Mouse (Mus musculus) hindbrain, embryonic 14.5 days (tissue): ENCODE measurements around the gene Krit1. TPM values are rescaled to one million over a fixed set of nuclear protein-coding genes. Genes with fewer than 3 reads are reported as not detected.
"Not testable (repeated sequence)": the region's sequence is repeated elsewhere in the genome, so short reads cannot be mapped to it uniquely, and the experiment has no call there.

Source experiments
- ATAC-seq: fragments of 200-750 bp; cut with Nextera tagmentation; 2 replicates; pipeline ENCODE4 v1.8.0; 2017; ENCODE audit warnings: moderate number of reproducible peaks, mild to moderate bottlenecking, moderate TSS enrichment, moderate library complexity; ENCODE audit not compliant: low FRiP score
- DNase-seq: peaks from one replicate; pipeline ENCODE4 v3.0.0-alpha.2; 2015; ENCODE audit warnings: low spot score
- H3K27ac ChIP-seq: fragments of 300-500 bp; sonication (generic); 2 replicates; pipeline ENCODE4 v1.5.1; 2014; ENCODE audit warnings: mild to moderate bottlenecking, moderate library complexity
- H3K27me3 ChIP-seq: fragments of 300-500 bp; sonication (generic); 2 replicates; pipeline ENCODE4 v1.6.1; 2014; ENCODE audit warnings: mild to moderate bottlenecking, low read length, mixed read lengths; ENCODE audit not compliant: control insufficient read depth, insufficient read depth
- H3K36me3 ChIP-seq: fragments of 300-500 bp; sonication (generic); replicated peaks from 2 replicates; pipeline ENCODE4 v1.6.1; 2014; ENCODE audit not compliant: control insufficient read depth, insufficient read depth
- H3K4me1 ChIP-seq: fragments of 300-500 bp; sonication (generic); replicated peaks from 2 replicates; pipeline ENCODE4 v1.6.1; 2014; ENCODE audit warnings: antibody characterized with exemption, low read length, mixed read lengths; ENCODE audit not compliant: control insufficient read depth, insufficient read depth
- H3K4me2 ChIP-seq: fragments of 300-500 bp; sonication (generic); replicated peaks from 2 replicates; pipeline ENCODE4 v1.6.1; 2014; ENCODE audit warnings: mild to moderate bottlenecking, moderate library complexity
- H3K4me3 ChIP-seq: fragments of 300-500 bp; sonication (generic); replicated peaks from 2 replicates; pipeline ENCODE4 v1.5.1; 2014; ENCODE audit warnings: mild to moderate bottlenecking, low read length
- H3K9ac ChIP-seq: fragments of 300-500 bp; sonication (generic); 2 replicates; pipeline ENCODE4 v1.6.1; 2014
- H3K9me3 ChIP-seq: fragments of 300-500 bp; sonication (generic); 2 replicates; pipeline ENCODE4 v1.6.1; 2016; ENCODE audit warnings: low read length; ENCODE audit not compliant: control insufficient read depth
- WGBS: fragments of 180-500 bp; shearing (Covaris S2); extraction: QIAGEN DNeasy Blood & Tissue Kit; methylation state at CpG from one replicate; pipeline ENCODE4 v1.1.7; 2014; 5-methylcytosine and 5-hydroxymethylcytosine counted together
- polyA plus RNA-seq: library from polyadenylated mRNA; unstranded; fragments of >200 nt; fragmentation: Nextera tagmentation; extraction: Ambion mirVana; gene quantifications from 2 replicates; pipeline ENCODE4 v1.2.1, GENCODE M21; 2014

Krit1 gene
- polyA plus RNA-seq, 1 experiment from 2014 or later, result 51.4 TPM

DNA sequence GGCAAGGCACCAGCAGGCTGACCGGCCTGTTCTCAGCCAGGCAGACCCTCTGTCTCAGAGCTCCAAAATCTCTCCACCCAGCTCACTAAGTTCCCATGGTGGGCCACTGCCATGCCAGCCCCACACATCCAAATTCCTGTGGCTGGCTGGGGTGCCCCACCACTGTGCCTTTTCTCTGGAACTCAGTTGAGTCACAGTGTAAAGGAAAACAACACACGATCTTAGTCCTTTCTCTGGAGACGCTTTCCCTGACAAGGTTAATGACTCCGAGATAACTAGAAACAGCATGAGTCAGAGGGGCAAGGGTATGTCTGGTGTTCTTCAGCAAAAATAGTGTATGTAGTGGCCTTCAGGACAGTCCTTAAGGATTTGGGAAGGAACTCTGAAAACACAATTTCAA is 67.2 kb downstream of the Krit1 start:
- H3K4me3 ChIP-seq, result no peak overlapping the region
- H3K4me2 ChIP-seq, result no peak overlapping the region
- H3K9me3 ChIP-seq, result no peaks in the 10 kb centered on the region
- WGBS, result 80% methylated on average over 4 of the region's 4 CpGs
- H3K27ac ChIP-seq, result no peak overlapping the region
- no peak for DNase-seq
- no peaks in the 10 kb centered on the region for H3K4me1 ChIP-seq
- no peaks in the 10 kb centered on the region for H3K27me3 ChIP-seq
- no peaks in the 10 kb centered on the region for H3K36me3 ChIP-seq
- no peak overlapping the region for H3K9ac ChIP-seq
- no peak for ATAC-seq

DNA sequence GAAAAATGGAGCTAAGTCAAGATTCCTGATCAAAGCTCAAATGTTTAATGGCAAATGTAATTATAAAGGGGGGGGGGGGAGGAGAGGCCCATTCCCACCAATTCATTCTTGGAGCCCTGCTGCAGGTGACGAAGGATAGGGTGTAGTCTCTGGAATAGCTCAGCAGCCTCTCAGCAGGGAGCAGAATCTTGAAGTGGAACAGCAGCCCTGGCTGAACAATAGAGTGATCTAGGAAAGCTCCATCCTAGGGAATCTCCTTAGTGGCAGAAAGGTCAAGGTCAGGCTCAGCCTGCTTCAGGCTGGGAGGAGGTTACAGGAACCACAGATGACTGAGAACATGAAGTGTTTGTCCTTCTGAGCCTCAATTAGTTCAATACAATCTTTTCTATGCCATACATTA is 69.4 kb downstream of the Krit1 start:
- Histone ChIP-seq H3K9ac (no peak overlapping the region), H3K27ac (no peak overlapping the region), H3K9me3 (no peaks in the 10 kb centered on the region), H3K36me3 (no peaks in the 10 kb centered on the region), H3K27me3 (no peaks in the 10 kb centered on the region), H3K4me1 (no peaks in the 10 kb centered on the region), H3K4me2 (no peak overlapping the region), H3K4me3 (no peak overlapping the region)
- ATAC-seq (no peak), DNase-seq (no peak)
- 38% methylated on average over 1 of the region's 1 CpGs for WGBS

DNA sequence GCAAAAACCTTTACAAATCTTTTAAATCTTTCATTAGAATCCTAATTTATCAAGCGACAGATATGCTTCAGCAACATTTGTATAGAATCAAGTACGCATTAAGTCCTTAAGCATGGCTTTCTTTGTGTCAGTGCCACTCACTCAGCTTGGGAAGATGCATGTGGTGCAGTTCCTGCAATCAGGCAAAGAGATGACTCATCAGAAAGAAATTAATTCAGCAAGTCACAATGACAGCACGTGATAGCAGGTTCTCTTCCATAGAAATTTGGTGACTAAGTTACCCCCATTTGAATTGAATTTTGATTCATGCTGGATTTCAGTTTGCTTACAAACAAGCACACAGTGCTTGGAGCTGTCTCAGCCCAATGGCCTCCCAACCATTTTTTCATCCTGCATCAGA is 70.5 kb downstream of the Krit1 start:
- Histone ChIP-seq H3K27ac (no peak overlapping the region), H3K9me3 (no peaks in the 10 kb centered on the region), H3K4me3 (no peak overlapping the region), H3K4me1 (no peaks in the 10 kb centered on the region), H3K4me2 (no peak overlapping the region), H3K27me3 (no peaks in the 10 kb centered on the region), H3K9ac (no peak overlapping the region), H3K36me3 (no peaks in the 10 kb centered on the region)
- ATAC-seq (no peak), DNase-seq (no peak)
- 73% methylated on average over 3 of the region's 3 CpGs for WGBS

DNA sequence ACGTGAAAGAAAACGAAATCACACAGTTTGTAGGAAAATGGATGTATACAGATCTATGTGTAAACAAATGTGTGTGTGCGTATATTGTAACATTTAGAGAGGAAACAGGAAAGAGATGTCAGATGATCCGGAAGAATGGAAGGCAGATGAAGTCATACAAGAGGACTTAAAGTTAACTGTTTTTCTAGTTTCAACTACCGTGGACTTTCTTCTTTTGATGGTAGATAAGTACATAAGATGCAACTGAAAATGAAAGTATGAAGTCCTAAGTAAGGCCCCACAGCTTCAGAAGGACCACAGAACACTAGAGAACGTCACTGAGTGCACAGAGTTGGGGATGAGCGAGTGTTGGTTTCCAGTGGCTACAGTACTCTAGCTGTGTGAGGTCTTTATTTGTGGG is 83.9 kb downstream of the Krit1 start:
- not testable (repeated sequence) for H3K27me3 ChIP-seq, H3K9me3 ChIP-seq, H3K4me3 ChIP-seq, H3K36me3 ChIP-seq, H3K9ac ChIP-seq, ATAC-seq, H3K27ac ChIP-seq, DNase-seq, H3K4me1 ChIP-seq, H3K4me2 ChIP-seq
- WGBS, result 90% methylated on average over 7 of the region's 7 CpGs

DNA sequence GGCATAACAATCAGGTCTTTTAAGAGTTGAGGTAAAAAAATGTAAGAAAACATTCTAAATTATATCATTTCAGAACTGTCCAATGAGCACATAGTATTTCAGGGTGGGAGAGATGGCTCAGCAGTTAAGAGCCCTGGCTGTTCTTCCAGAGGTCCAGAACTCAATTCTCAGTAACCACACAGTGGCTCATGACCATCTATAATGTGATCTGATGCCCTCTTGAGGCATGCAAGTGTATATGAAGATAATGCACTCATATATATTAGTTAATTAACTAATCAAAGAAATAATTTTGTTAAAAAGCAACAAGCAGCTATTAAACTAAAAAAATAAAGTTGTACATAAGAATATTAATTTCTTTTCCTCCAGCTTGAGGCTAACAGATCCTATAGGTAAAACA is 86.2 kb downstream of the Krit1 start:
- H3K27ac ChIP-seq, result no peak overlapping the region
- H3K27me3 ChIP-seq, result no peaks in the 10 kb centered on the region
- H3K4me1 ChIP-seq, result peaks cover 8% of the 10 kb centered on the region
- no peak overlapping the region for H3K4me2 ChIP-seq
- ATAC-seq (no peak), DNase-seq (no peak)
- H3K4me3 ChIP-seq, result no peak overlapping the region
- H3K9me3 ChIP-seq, result no peaks in the 10 kb centered on the region
- H3K9ac ChIP-seq, result no peak overlapping the region
- H3K36me3 ChIP-seq, result no peaks in the 10 kb centered on the region

DNA sequence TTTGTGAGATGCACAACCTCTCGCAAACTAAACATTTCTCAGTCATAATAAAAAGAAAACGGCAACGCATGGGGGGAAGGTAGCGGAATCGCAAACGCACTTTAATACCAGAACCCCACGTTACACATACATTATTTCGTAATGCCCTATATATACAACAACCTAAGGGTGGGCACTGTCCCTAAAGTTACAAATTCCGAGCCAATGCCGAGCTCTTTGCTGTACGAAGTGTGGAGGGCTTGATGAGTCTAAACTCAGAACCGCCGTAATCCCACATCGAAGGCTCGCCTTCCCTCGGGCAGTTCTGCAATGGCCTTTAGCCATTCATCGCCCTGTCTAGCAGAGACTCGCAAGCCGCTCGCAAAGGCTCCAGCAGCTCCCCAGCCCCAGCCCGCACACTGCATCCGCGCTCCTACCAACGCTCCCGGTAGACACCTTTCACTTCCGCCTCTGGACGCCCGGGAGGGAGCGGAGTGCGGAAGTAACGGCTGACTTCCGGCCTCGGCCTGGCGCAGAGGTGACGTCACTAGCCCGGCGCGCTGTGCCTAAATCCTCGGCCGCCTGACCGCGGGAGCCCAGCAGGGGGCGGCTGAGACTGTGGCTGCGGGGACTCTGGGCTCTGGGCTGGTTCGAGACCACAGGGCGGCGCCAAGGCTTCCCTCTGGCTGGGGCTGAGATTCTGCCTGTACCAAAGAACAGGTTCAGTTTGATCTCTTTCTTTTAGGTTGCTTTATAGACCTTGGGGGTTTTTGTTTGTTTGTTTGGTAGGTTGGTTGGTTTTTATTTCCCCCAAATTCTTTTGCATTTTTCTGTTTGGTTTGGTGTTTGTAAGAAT is 90.7 kb downstream of the Krit1 start, which contains the start of gene Mterf1a:
Mterf1a (minus strand) TSS at position 475 of the 835 bp plus-strand sequence.
- not testable (repeated sequence) for H3K27ac ChIP-seq, H3K9me3 ChIP-seq, H3K36me3 ChIP-seq, H3K4me1 ChIP-seq, H3K27me3 ChIP-seq
- Histone ChIP-seq H3K4me2 (peak within 1 kb of the TSS; percentile 86), H3K4me3 (peak within 1 kb of the TSS; percentile 42), H3K9ac (peak within 1 kb of the TSS; percentile 59)
- 5% methylated on average over 8 of the region's 47 CpGs for WGBS
- peak; percentile 100 for ATAC-seq
- DNase-seq, result peak; percentile 45

DNA sequence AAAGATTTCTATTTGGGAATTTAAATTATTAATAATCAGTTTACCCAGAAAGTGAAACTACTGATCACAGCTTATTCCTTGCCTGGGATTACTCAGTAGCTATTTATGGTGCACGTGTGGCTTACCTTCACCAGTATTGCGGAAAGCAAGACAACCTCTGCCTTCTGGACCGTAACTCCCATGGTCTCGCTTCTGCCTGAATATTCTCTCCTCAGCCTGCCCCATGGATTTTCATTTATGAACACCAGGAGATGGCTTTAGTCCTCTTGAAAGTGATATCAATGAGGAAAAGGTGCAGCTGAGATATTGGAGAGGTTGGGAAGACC is 91.3 kb downstream of the Krit1 start:
- H3K9ac ChIP-seq, H3K4me1 ChIP-seq, H3K9me3 ChIP-seq, H3K36me3 ChIP-seq, H3K27ac ChIP-seq, H3K27me3 ChIP-seq, DNase-seq, ATAC-seq: not testable (repeated sequence)
- Histone ChIP-seq H3K4me3 (peak overlapping the region; percentile 15; the same call in 1 of the 2 replicates), H3K4me2 (0 out of 2 replicates have a peak overlapping the region, but pooled peaks have one; percentile 8)
- 98% methylated on average over 4 of the region's 4 CpGs for WGBS

Other genes starting within 250 kb of the Krit1 start
- gene 1700109H08Rik, start 231.6 kb upstream of the Krit1 start, polyA plus RNA-seq, result 1.7 and 3.5 TPM in 2 replicates
- 18.3 and 25.2 TPM in 2 replicates for gene Pex1, start 207.1 kb upstream of the Krit1 start, polyA plus RNA-seq
- gene Rbm48, start 206.6 kb upstream of the Krit1 start, polyA plus RNA-seq, result 14.8 and 15.9 TPM in 2 replicates
- gene Tmbim7, start 152.0 kb upstream of the Krit1 start, polyA plus RNA-seq, result not detected in 2 replicates
- 77.4 and 81.5 TPM in 2 replicates for gene Gatad1, start 146.0 kb upstream of the Krit1 start, polyA plus RNA-seq
- gene Ankib1, start 259 bp upstream of the Krit1 start, polyA plus RNA-seq, result 25.0 and 25.7 TPM in 2 replicates
- gene Lrrd1, start 42.0 kb downstream of the Krit1 start, polyA plus RNA-seq, result 0.07 and 0.12 TPM in 2 replicates
- gene Mterf1a, start 90.7 kb downstream of the Krit1 start, polyA plus RNA-seq, result 5.9 and 7.3 TPM in 2 replicates
- 261 and 282 TPM in 2 replicates for gene Akap9, start 124.9 kb downstream of the Krit1 start, polyA plus RNA-seq